Mouse (Mus musculus): ENCODE measurements at regions not wholly inside any gene's neighbourhood (a gene's known extent, or its start where the extent isn't known, plus 50 kb on each side); places are given as distances from the start of the nearest gene placed in this dataset. TPM values are rescaled to one million over a fixed set of nuclear protein-coding genes. Genes with fewer than 3 reads are reported as not detected.

DNA sequence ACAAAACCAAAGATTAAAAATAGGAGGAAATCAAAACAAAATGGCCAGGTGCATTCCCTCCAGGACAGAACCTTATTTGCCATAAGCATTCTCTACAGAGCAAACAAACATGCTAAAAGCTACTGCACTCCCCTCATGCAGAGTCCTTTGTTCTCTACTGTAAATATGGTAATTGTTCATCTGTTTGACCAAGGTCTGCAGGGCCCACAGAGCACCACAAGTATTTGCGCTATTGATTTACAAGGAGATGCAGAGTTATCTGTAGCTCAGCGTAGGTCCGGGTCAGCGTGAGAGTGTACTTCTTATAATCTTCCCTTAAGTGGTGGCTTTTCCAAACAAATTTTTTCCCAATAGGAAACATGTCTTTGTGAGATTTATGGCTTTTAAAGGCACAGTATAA, 94.0 kb upstream of the Chrm3 start:
- H3K27me3 ChIP-seq (ENCODE audit: control insufficient read depth, insufficient read depth, low read length): no peaks in the 10 kb centered on the region
- H3K36me3 ChIP-seq (ENCODE audit: control insufficient read depth, insufficient read depth, low read length): no peaks in the 10 kb centered on the region
- ATAC-seq (ENCODE audit: low FRiP score, low TSS enrichment): no peak
- no peak overlapping the region for H3K4me3 ChIP-seq (ENCODE audit: low read length)
- H3K9me3 ChIP-seq (ENCODE audit: control insufficient read depth, low read length): no peaks in the 10 kb centered on the region
- 88% methylated on average over 4 of the region's 4 CpGs for WGBS
- H3K4me1 ChIP-seq (ENCODE audit: control insufficient read depth, insufficient read depth, low read length): no peaks in the 10 kb centered on the region
- no peak overlapping the region for H3K27ac ChIP-seq (ENCODE audit: low read depth, low read length)
- no peak overlapping the region for H3K9ac ChIP-seq (ENCODE audit: low read depth, low read length)
- H3K4me2 ChIP-seq (replicated peaks; ENCODE audit: low read depth, low read length): no peak overlapping the region

DNA sequence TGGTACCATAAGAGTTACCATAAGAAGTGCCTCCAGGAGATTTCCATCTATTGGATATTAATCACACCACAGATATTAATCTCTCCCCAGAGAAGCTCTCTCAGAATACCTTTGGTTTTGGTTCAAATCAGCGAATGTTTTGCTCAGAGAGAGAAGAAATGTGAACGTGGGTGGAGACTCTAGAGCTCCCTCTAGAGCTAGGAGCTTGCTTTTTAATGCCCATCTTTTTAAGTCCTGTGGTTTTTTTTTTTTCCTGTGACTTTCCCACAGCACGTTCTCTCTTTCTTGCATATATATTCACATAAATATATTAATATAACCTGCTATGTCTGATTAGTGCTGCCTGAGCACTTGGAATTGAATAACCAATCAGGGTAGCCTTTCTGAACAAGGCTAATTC, 90.4 kb upstream of the Chrm3 start:
- Histone ChIP-seq H3K4me2 (replicated peaks; ENCODE audit: low read depth, low read length) (no peak overlapping the region), H3K27me3 (ENCODE audit: control insufficient read depth, insufficient read depth, low read length) (no peaks in the 10 kb centered on the region), H3K4me3 (ENCODE audit: low read length) (no peak overlapping the region), H3K27ac (ENCODE audit: low read depth, low read length) (no peak overlapping the region), H3K36me3 (ENCODE audit: control insufficient read depth, insufficient read depth, low read length) (no peaks in the 10 kb centered on the region), H3K9ac (ENCODE audit: low read depth, low read length) (no peak overlapping the region), H3K9me3 (ENCODE audit: control insufficient read depth, low read length) (no peaks in the 10 kb centered on the region), H3K4me1 (ENCODE audit: control insufficient read depth, insufficient read depth, low read length) (no peaks in the 10 kb centered on the region)
- 45% methylated on average over 3 of the region's 3 CpGs for WGBS
- no peak for ATAC-seq (ENCODE audit: low FRiP score, low TSS enrichment)

DNA sequence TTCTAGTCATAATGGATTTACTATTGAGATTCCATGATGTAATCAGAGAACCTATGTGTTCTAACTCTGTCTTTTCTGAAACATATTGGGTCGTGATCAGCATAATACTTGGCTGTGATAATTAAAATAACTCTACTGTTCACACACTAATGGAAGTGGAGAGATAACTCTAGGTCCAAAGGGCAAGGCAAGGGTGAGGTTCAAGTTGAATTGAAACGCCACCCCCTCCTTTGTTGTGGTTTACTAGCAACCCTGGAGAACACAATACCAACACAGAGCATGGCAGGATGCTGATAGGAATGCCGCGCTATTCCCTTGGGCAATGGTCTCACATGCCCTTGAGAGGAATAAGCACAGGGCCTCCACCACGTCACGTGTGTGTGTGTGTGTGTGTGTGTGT, 88.9 kb upstream of the Chrm3 start:
- Histone ChIP-seq H3K4me2 (replicated peaks; ENCODE audit: low read depth, low read length) (no peak overlapping the region), H3K27ac (ENCODE audit: low read depth, low read length) (no peak overlapping the region)

DNA sequence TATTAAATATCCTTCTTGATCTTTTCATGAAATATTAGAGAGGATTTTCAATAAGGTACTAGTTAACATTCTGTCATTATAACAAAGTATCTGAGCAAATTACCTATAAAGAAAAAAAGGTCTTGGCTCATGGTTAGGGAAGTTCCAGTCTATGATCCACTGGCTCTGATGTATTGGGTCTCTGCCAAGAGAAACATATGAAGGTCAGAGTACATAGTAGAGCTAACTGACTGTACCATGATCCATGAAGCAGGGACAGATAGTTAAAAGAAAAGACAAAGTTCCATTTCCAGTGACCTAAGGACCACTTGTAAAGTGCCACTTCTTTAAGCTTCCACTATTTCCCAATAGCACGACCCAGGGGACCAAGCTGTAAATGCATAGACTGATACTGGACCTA, 87.2 kb upstream of the Chrm3 start:
- no peak for ATAC-seq (ENCODE audit: low FRiP score, low TSS enrichment)
- H3K27me3 ChIP-seq (ENCODE audit: control insufficient read depth, insufficient read depth, low read length): no peaks in the 10 kb centered on the region
- no peaks in the 10 kb centered on the region for H3K4me1 ChIP-seq (ENCODE audit: control insufficient read depth, insufficient read depth, low read length)
- H3K4me2 ChIP-seq (replicated peaks; ENCODE audit: low read depth, low read length): no peak overlapping the region
- WGBS: 80% methylated on average over 1 of the region's 1 CpGs
- H3K9ac ChIP-seq (ENCODE audit: low read depth, low read length): no peak overlapping the region
- no peak overlapping the region for H3K27ac ChIP-seq (ENCODE audit: low read depth, low read length)
- H3K9me3 ChIP-seq (ENCODE audit: control insufficient read depth, low read length): no peaks in the 10 kb centered on the region
- no peaks in the 10 kb centered on the region for H3K36me3 ChIP-seq (ENCODE audit: control insufficient read depth, insufficient read depth, low read length)
- no peak overlapping the region for H3K4me3 ChIP-seq (ENCODE audit: low read length)

More for the DNA sequence above, 88.9 kb upstream of the Chrm3 start:
- no peak overlapping the region for H3K9ac ChIP-seq (ENCODE audit: low read depth, low read length)
- no peaks in the 10 kb centered on the region for H3K9me3 ChIP-seq (ENCODE audit: control insufficient read depth, low read length)
- no peak for ATAC-seq (ENCODE audit: low FRiP score, low TSS enrichment)
- no peak overlapping the region for H3K4me3 ChIP-seq (ENCODE audit: low read length)
- 91% methylated on average over 6 of the region's 6 CpGs for WGBS
- no peaks in the 10 kb centered on the region for H3K4me1 ChIP-seq (ENCODE audit: control insufficient read depth, insufficient read depth, low read length)
- H3K27me3 ChIP-seq (ENCODE audit: control insufficient read depth, insufficient read depth, low read length): no peaks in the 10 kb centered on the region
- H3K36me3 ChIP-seq (ENCODE audit: control insufficient read depth, insufficient read depth, low read length): no peaks in the 10 kb centered on the region

DNA sequence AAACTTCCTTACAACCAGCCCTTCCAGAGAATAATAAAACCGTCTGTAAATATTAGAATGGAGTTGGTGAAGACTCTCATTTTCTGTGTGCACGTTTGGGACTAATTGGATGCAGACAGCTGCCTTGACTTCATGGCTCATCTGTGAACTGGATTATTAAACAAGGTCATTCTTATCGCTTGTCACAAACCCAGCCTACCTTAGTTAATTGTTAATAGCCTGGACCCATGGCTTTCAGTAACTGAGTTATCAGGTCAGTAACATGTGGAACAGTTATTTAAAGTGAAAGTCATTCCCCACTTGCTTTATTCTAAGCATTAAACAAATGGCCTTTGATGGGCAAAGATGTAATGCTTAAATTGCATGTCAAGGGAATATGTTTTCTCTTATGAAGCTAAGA, 85.0 kb upstream of the Chrm3 start:
- WGBS: 53% methylated on average over 3 of the region's 3 CpGs

More for the DNA sequence above, 85.0 kb upstream of the Chrm3 start:
- no peaks in the 10 kb centered on the region for H3K9me3 ChIP-seq (ENCODE audit: control insufficient read depth, low read length)
- H3K36me3 ChIP-seq (ENCODE audit: control insufficient read depth, insufficient read depth, low read length): no peaks in the 10 kb centered on the region
- H3K9ac ChIP-seq (ENCODE audit: low read depth, low read length): no peak overlapping the region
- no peak for ATAC-seq (ENCODE audit: low FRiP score, low TSS enrichment)
- H3K4me3 ChIP-seq (ENCODE audit: low read length): no peak overlapping the region
- H3K27ac ChIP-seq (ENCODE audit: low read depth, low read length): no peak overlapping the region
- H3K27me3 ChIP-seq (ENCODE audit: control insufficient read depth, insufficient read depth, low read length): no peaks in the 10 kb centered on the region
- no peak overlapping the region for H3K4me2 ChIP-seq (replicated peaks; ENCODE audit: low read depth, low read length)
- no peaks in the 10 kb centered on the region for H3K4me1 ChIP-seq (ENCODE audit: control insufficient read depth, insufficient read depth, low read length)

Small RNA genes in the stretch of these regions (microRNA-seq; reads per million reads assigned to microRNA genes)
- gene Gm23415: not detected

All from kidney, embryonic 14.5 days (tissue).